Mouse (Mus musculus): Measurements from ENCODE around the gene Nfatc3. TPM values are rescaled to one million over a fixed set of nuclear protein-coding genes. Genes with fewer than 3 reads are reported as not detected.

The Nfatc3 gene
- polyA plus RNA-seq, 1 experiment from 2014 or later: 4.2 TPM

Other genes with a start within 250 kb of the Nfatc3 start
- gene Ranbp10, start 231.5 kb upstream of the Nfatc3 start, polyA plus RNA-seq (2015; fragmentation: Nextera tagmentation; extraction: Ambion mirVana): 11.6 and 13.0 TPM in 2 replicates
- gene Tsnaxip1, start 231.1 kb upstream of the Nfatc3 start, polyA plus RNA-seq (2015; fragmentation: Nextera tagmentation; extraction: Ambion mirVana): 0.46 and 0.54 TPM in 2 replicates
- 52.7 and 63.8 TPM in 2 replicates for gene Cenpt, start 205.6 kb upstream of the Nfatc3 start, polyA plus RNA-seq (2015; fragmentation: Nextera tagmentation; extraction: Ambion mirVana)
- gene Thap11, start 203.7 kb upstream of the Nfatc3 start, polyA plus RNA-seq (2015; fragmentation: Nextera tagmentation; extraction: Ambion mirVana): 61.4 and 64.1 TPM in 2 replicates
- 198 and 201 TPM in 2 replicates for gene Nutf2, start 198.3 kb upstream of the Nfatc3 start, polyA plus RNA-seq (2015; fragmentation: Nextera tagmentation; extraction: Ambion mirVana)
- 43.9 and 48.6 TPM in 2 replicates for gene Edc4, start 178.0 kb upstream of the Nfatc3 start, polyA plus RNA-seq (2015; fragmentation: Nextera tagmentation; extraction: Ambion mirVana)
- gene Nrn1l, start 165.3 kb upstream of the Nfatc3 start, polyA plus RNA-seq (2015; fragmentation: Nextera tagmentation; extraction: Ambion mirVana): 0.46 and 0.54 TPM in 2 replicates
- gene Pskh1, start 158.4 kb upstream of the Nfatc3 start, polyA plus RNA-seq (2015; fragmentation: Nextera tagmentation; extraction: Ambion mirVana): 14.2 and 14.3 TPM in 2 replicates
- 3.1 and 3.6 TPM in 2 replicates for gene Ctrl, start 125.0 kb upstream of the Nfatc3 start, polyA plus RNA-seq (2015; fragmentation: Nextera tagmentation; extraction: Ambion mirVana)
- 43.1 and 43.2 TPM in 2 replicates for gene Psmb10, start 120.4 kb upstream of the Nfatc3 start, polyA plus RNA-seq (2015; fragmentation: Nextera tagmentation; extraction: Ambion mirVana)
- gene Lcat, start 115.5 kb upstream of the Nfatc3 start, polyA plus RNA-seq (2015; fragmentation: Nextera tagmentation; extraction: Ambion mirVana): 0.59 and 0.71 TPM in 2 replicates
- 8.7 and 11.0 TPM in 2 replicates for gene Slc12a4, start 92.7 kb upstream of the Nfatc3 start, polyA plus RNA-seq (2015; fragmentation: Nextera tagmentation; extraction: Ambion mirVana)
- gene Dpep3, start 79.4 kb upstream of the Nfatc3 start, polyA plus RNA-seq (2015; fragmentation: Nextera tagmentation; extraction: Ambion mirVana): not detected in 2 replicates
- 21.5 and 23.1 TPM in 2 replicates for gene Dus2, start 67.5 kb upstream of the Nfatc3 start, polyA plus RNA-seq (2015; fragmentation: Nextera tagmentation; extraction: Ambion mirVana)
- 0.24 TPM in 1 of 2 replicates, not detected in the other for gene Dpep2nb, start 52.9 kb upstream of the Nfatc3 start, polyA plus RNA-seq (2015; fragmentation: Nextera tagmentation; extraction: Ambion mirVana)
- 20.7 and 22.2 TPM in 2 replicates for gene Ddx28, start 47.0 kb upstream of the Nfatc3 start, polyA plus RNA-seq (2015; fragmentation: Nextera tagmentation; extraction: Ambion mirVana)
- gene Esrp2, start 78.1 kb downstream of the Nfatc3 start, polyA plus RNA-seq (2015; fragmentation: Nextera tagmentation; extraction: Ambion mirVana): 0.34 and 1.3 TPM in 2 replicates
- 18.1 and 18.8 TPM in 2 replicates for gene Pla2g15, start 91.6 kb downstream of the Nfatc3 start, polyA plus RNA-seq (2015; fragmentation: Nextera tagmentation; extraction: Ambion mirVana)
- 67.3 and 72.5 TPM in 2 replicates for gene Slc7a6, start 110.0 kb downstream of the Nfatc3 start, polyA plus RNA-seq (2015; fragmentation: Nextera tagmentation; extraction: Ambion mirVana)
- gene Slc7a6os, start 152.1 kb downstream of the Nfatc3 start, polyA plus RNA-seq (2015; fragmentation: Nextera tagmentation; extraction: Ambion mirVana): 37.7 and 41.7 TPM in 2 replicates
- gene Prmt7, start 152.1 kb downstream of the Nfatc3 start, polyA plus RNA-seq (2015; fragmentation: Nextera tagmentation; extraction: Ambion mirVana): 54.2 and 58.5 TPM in 2 replicates

Measured in neural tube, embryonic 13.5 days (tissue).